Mouse (Mus musculus) gastrocnemius, postnatal 4 days (tissue): ENCODE data around the gene Rad23a. TPM values are rescaled to one million over a fixed set of nuclear protein-coding genes. Genes with fewer than 3 reads are reported as not detected.
"Not testable (repeated sequence)": the region's sequence is repeated elsewhere in the genome, so short reads cannot be mapped to it uniquely, and the experiment has no call there.

Experiments used
- DNase-seq, 2 experiments: peaks; one replicate each; pipeline ENCODE4 v3.0.0; 2021 to 2022; ENCODE audit warnings: low spot score in 2 of 2, mixed read lengths in 2 of 2
- total RNA-seq, 2 experiments: library from RNA; stranded (reverse); gene quantifications; 2 replicates each; pipeline ENCODE4 v1.2.3; 2021

Rad23a gene
- total RNA-seq, 2 experiments from 2014 or later, result 121 to 123 TPM

- DNase-seq, result no peak
Observed at GRCm38 (mm10) chr8:84844397-84845070, 4.1 kb upstream of the Rad23a start.

- DNase-seq, result no peak
Observed at GRCm38 (mm10) chr8:84841514-84841913, 1.0 kb upstream of the Rad23a start.

GRCm38 (mm10) chr8:84839875-84840247, 604 bp downstream of the Rad23a start:
- no peak for DNase-seq

GRCm38 (mm10) chr8:84839411-84839810, 1.1 kb downstream of the Rad23a start:
- DNase-seq, result no peak

- no peak for DNase-seq
Observed at GRCm38 (mm10) chr8:84838513-84838912, 2.0 kb downstream of the Rad23a start.

GRCm38 (mm10) chr8:84837912-84838470, 2.5 kb downstream of the Rad23a start:
- DNase-seq, result no peak

GRCm38 (mm10) chr8:84837149-84837911, 3.1 kb downstream of the Rad23a start:
- no peak for DNase-seq

- peak; percentile 67 to 71 for DNase-seq
Observed at GRCm38 (mm10) chr8:84834866-84835855, 5.3 kb downstream of the Rad23a start.

GRCm38 (mm10) chr8:84834002-84834865, 6.2 kb downstream of the Rad23a start:
- DNase-seq, result no peak

GRCm38 (mm10) chr8:84832759-84833742, 7.4 kb downstream of the Rad23a start:
- DNase-seq, result no peak

GRCm38 (mm10) chr8:84832034-84832717, 8.3 kb downstream of the Rad23a start:
- DNase-seq, result peak; percentile 62 to 84

GRCm38 (mm10) chr8:84831490-84831889, 9.0 kb downstream of the Rad23a start, which contains the start of gene Gadd45gip1:
Gene Gadd45gip1, plus strand, starts transcription at chr8:84831522.
- DNase-seq, result no peak

GRCm38 (mm10) chr8:84826518-84826917, 13.9 kb downstream of the Rad23a start:
- not testable (repeated sequence) for DNase-seq

GRCm38 (mm10) chr8:84825636-84826035, 14.8 kb downstream of the Rad23a start:
- DNase-seq, result no peak

GRCm38 (mm10) chr8:84823653-84824052, 16.8 kb downstream of the Rad23a start:
- peak in 1 of 2 experiments; percentile 57 for DNase-seq

- DNase-seq, result peak in 1 of 2 experiments; percentile 14
Observed at GRCm38 (mm10) chr8:84822723-84823122, 17.7 kb downstream of the Rad23a start, which contains the start of gene Dand5. Gene Dand5, minus strand, starts transcription at chr8:84822823.

- peak in 1 of 2 experiments; percentile 15 for DNase-seq
Observed at GRCm38 (mm10) chr8:84816117-84816516, 24.3 kb downstream of the Rad23a start.

GRCm38 (mm10) chr8:84815547-84815946, 24.9 kb downstream of the Rad23a start:
- DNase-seq, result peak; percentile 97 to 98
